ENCODE assay signal across 8 mouse cellular contexts in the genomic region with DNA sequence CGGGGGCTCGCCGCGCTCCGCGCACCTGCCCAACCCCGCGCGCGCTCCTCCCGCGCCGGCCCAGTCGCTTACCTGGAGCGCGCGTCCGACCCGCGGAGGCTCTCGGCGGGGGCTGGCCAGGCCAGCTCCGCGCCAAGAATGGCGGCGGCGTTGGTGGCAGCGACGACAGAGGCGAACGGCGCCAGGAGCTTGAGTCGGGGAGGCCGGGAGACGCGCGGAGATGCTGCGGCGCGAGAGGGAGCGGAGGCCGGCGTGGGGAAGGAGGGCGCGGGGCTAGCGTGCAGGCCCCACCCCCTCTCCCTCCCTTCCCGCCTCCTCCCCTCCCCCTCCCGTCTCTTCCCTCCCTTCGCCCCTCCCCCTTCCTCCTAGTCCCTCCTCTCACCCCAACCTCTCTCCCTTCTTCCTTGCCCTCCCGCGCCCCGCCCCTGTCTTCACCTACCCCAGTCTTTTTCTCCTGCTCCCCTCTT. TPM values are rescaled to one million over a fixed set of nuclear protein-coding genes. Genes with fewer than 3 reads are reported as not detected.
DNase-seq lines count a peak whose midpoint lies in the region; ATAC-seq lines count a peak whose summit lies in the region.

A gene (minus strand): TSS at position 323 of the 467 bp plus-strand sequence.

- H3K4me3 ChIP-seq in brown adipose tissue, adult 24 weeks (ENCODE audit: insufficient read depth, low read depth, low read length): peak within 1 kb of the TSS; percentile 52
- H3K4me3 ChIP-seq in forebrain, embryonic 10.5 days: peak within 1 kb of the TSS; percentile 89
- peak within 1 kb of the TSS; percentile 86 for H3K4me3 ChIP-seq in neural tube, embryonic 13.5 days

- peak; percentile 82 for DNase-seq in ES-CJ7 (ENCODE audit: low read depth, low spot score)
- DNase-seq in forebrain, embryonic 10.5 days (ENCODE audit: extremely low spot score, low spot score): peak; percentile 67
- peak; percentile 58 to 60 for DNase-seq in heart, postnatal 14 days
- peak; percentile 76 to 84 for DNase-seq in kidney, postnatal 4 days
- DNase-seq in lung, adult 18-20 months: peak; percentile 42 to 51
- DNase-seq in testis, postnatal 10 days (ENCODE audit: low spot score): peak; percentile 77

- intact Hi-C loops in heart, postnatal 14 days (cut with DNase I): loop anchor here (5.0 kb wide), 1 partner anchor 66 kb away; no protein-coding TSS in a partner anchor

- H3K4me1 ChIP-seq in brown adipose tissue, adult 24 weeks (ENCODE audit: control insufficient read depth, insufficient read depth, insufficient read length, low read length): no peaks in the 10 kb centered on the region
- peaks cover 29% of the 10 kb centered on the region for H3K4me1 ChIP-seq in forebrain, embryonic 10.5 days
- peaks cover 31% of the 10 kb centered on the region for H3K4me1 ChIP-seq in neural tube, embryonic 13.5 days (replicated peaks)

- H3K9me3 ChIP-seq in forebrain, embryonic 10.5 days: no peaks in the 10 kb centered on the region
- H3K9me3 ChIP-seq in neural tube, embryonic 13.5 days: no peaks in the 10 kb centered on the region

- under 1% methylated on average over 46 of the region's 52 CpGs for WGBS in forebrain, embryonic 10.5 days
- 2% methylated on average over 37 of the region's 52 CpGs for WGBS in neural tube, embryonic 13.5 days

- H3K4me2 ChIP-seq in neural tube, embryonic 13.5 days: peak within 1 kb of the TSS; percentile 82

- H3K27ac ChIP-seq in brown adipose tissue, adult 24 weeks (replicated peaks; ENCODE audit: low read depth, low read length): no peak within 1 kb of the TSS
- H3K27ac ChIP-seq in forebrain, embryonic 10.5 days: peak within 1 kb of the TSS; percentile 87
- peak within 1 kb of the TSS; percentile 70 for H3K27ac ChIP-seq in neural tube, embryonic 13.5 days (replicated peaks)

- no peaks in the 10 kb centered on the region for H3K36me3 ChIP-seq in forebrain, embryonic 10.5 days (replicated peaks)
- no peaks in the 10 kb centered on the region for H3K36me3 ChIP-seq in neural tube, embryonic 13.5 days

- peak within 1 kb of the TSS; percentile 76 for H3K9ac ChIP-seq in neural tube, embryonic 13.5 days

- H3K27me3 ChIP-seq in forebrain, embryonic 10.5 days (ENCODE audit: poor library complexity, severe bottlenecking): peaks cover 54% of the 10 kb centered on the region
- H3K27me3 ChIP-seq in neural tube, embryonic 13.5 days: peaks cover 16% of the 10 kb centered on the region

- peak; percentile 81 for ATAC-seq in neural tube, embryonic 13.5 days (ENCODE audit: low read depth)

RNA-seq across cellular contexts. Expression of the gene that starts here (rescaled TPM):
- 1.0 and 1.3 TPM in 2 replicates for polyA plus RNA-seq in brown adipose tissue, adult 24 weeks (2012; ENCODE audit: insufficient read depth, insufficient read length, missing spikeins)
- polyA plus RNA-seq in forebrain, embryonic 10.5 days (2016; fragmentation: Nextera tagmentation; extraction: Ambion mirVana): 8.0 and 8.4 TPM in 2 replicates
- total RNA-seq in heart, postnatal 14 days (2021): 10 to 100 TPM; 78.3 to 78.4 TPM
- 14.3 TPM in 2 replicates for polyA plus RNA-seq in neural tube, embryonic 13.5 days (2015; fragmentation: Nextera tagmentation; extraction: Ambion mirVana)
